Mouse (Mus musculus) embryonic facial prominence, embryonic 12.5 days (tissue): ENCODE measurements around the gene Ubtd1. TPM values are rescaled to one million over a fixed set of nuclear protein-coding genes. Genes with fewer than 3 reads are reported as not detected.

Experiments used
- ATAC-seq: fragments of 200-750 bp; cut with Nextera tagmentation; 2 replicates; pipeline ENCODE4 v1.8.0; 2017; ENCODE audit not compliant: insufficient number of reproducible peaks, insufficient read depth, low FRiP score, low TSS enrichment
- H3K27ac ChIP-seq: fragments of 300-500 bp; sonication (generic); 2 replicates; pipeline ENCODE4 v1.5.1; 2016; ENCODE audit warnings: mild to moderate bottlenecking
- H3K27me3 ChIP-seq: fragments of 300-500 bp; sonication (generic); 2 replicates; pipeline ENCODE4 v1.6.1; 2016; ENCODE audit warnings: mild to moderate bottlenecking, moderate library complexity
- H3K36me3 ChIP-seq: fragments of 300-500 bp; sonication (generic); 2 replicates; pipeline ENCODE4 v1.6.1; 2016; ENCODE audit warnings: mild to moderate bottlenecking
- H3K4me1 ChIP-seq: fragments of 300-500 bp; sonication (generic); 2 replicates; pipeline ENCODE4 v1.6.1; 2016
- H3K4me2 ChIP-seq: fragments of 300-500 bp; sonication (generic); replicated peaks from 2 replicates; pipeline ENCODE4 v1.6.1; 2016; ENCODE audit warnings: mild to moderate bottlenecking, moderate library complexity
- H3K4me3 ChIP-seq: fragments of 300-500 bp; sonication (generic); 2 replicates; pipeline ENCODE4 v1.5.1; 2016; ENCODE audit warnings: mild to moderate bottlenecking
- H3K9ac ChIP-seq: fragments of 300-500 bp; sonication (generic); 2 replicates; pipeline ENCODE4 v1.6.1; 2016; ENCODE audit warnings: mild to moderate bottlenecking, moderate library complexity
- H3K9me3 ChIP-seq: fragments of 300-500 bp; sonication (generic); 2 replicates; pipeline ENCODE4 v1.6.1; 2016; ENCODE audit warnings: mild to moderate bottlenecking, moderate library complexity
- WGBS: fragments of 180-500 bp; shearing (Covaris S2); methylation state at CpG from one replicate; pipeline ENCODE4 v1.1.7; 2016; 5-methylcytosine and 5-hydroxymethylcytosine counted together
- polyA plus RNA-seq: library from polyadenylated mRNA; unstranded; fragments of >200 nt; fragmentation: Nextera tagmentation; extraction: Ambion mirVana; gene quantifications from 2 replicates; pipeline ENCODE4 v1.2.1, GENCODE M21; 2016

The Ubtd1 gene
- polyA plus RNA-seq, 1 experiment from 2014 or later, result 20.3 TPM

DNA sequence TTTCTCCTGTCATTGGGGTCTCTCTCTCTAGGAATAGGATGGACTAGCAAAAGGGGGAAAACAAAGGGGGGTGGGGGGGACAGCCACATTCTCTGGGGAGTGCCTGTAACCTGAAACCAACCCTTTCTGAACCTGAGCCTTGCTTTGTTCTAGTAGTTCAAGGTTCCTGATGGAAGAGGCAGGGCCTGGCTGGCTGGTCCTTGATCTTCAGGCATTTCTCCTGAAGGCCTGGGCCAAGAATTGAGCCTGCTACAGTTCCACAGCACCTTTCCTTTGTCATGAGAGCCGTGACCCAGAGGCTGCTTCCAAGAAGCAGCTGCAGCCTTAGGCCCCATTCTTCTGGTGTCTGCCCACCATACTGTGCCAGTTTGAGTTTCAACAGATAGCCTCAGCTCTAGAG lies 13.9 kb downstream of the Ubtd1 start:
- WGBS, result 67% methylated on average over 1 of the region's 1 CpGs
- no peak overlapping the region for H3K4me2 ChIP-seq
- H3K27ac ChIP-seq, result no peak overlapping the region
- no peak overlapping the region for H3K4me3 ChIP-seq
- no peaks in the 10 kb centered on the region for H3K36me3 ChIP-seq
- no peaks in the 10 kb centered on the region for H3K27me3 ChIP-seq
- no peak for ATAC-seq
- H3K9me3 ChIP-seq, result no peaks in the 10 kb centered on the region
- peaks cover 34% of the 10 kb centered on the region for H3K4me1 ChIP-seq
- no peak overlapping the region for H3K9ac ChIP-seq

DNA sequence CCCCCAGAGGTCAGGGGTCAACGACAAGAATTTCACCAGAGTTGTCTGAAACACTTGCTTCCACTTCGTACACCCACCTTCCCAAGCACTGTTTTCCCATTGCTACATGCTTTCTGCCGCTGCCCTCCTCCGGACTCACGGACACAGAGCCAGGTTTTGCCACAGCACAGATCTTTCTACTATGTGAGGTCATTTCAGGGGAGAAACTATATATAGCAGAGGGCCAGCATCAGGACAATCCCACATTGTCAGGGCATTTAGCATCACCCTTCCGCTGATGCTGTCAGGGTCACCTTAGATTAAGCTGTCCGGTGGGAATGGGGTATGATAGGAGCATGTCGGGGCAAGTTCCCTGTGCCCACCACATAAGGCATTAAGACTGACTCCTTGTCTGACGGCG lies 15.5 kb downstream of the Ubtd1 start:
- ATAC-seq, result no peak
- no peaks in the 10 kb centered on the region for H3K9me3 ChIP-seq
- 79% methylated on average over 10 of the region's 10 CpGs for WGBS
- H3K36me3 ChIP-seq, result no peaks in the 10 kb centered on the region
- H3K27me3 ChIP-seq, result no peaks in the 10 kb centered on the region
- H3K27ac ChIP-seq, result no peak overlapping the region
- no peak overlapping the region for H3K4me3 ChIP-seq
- no peak overlapping the region for H3K9ac ChIP-seq
- H3K4me1 ChIP-seq, result peaks cover 43% of the 10 kb centered on the region
- H3K4me2 ChIP-seq, result no peak overlapping the region

DNA sequence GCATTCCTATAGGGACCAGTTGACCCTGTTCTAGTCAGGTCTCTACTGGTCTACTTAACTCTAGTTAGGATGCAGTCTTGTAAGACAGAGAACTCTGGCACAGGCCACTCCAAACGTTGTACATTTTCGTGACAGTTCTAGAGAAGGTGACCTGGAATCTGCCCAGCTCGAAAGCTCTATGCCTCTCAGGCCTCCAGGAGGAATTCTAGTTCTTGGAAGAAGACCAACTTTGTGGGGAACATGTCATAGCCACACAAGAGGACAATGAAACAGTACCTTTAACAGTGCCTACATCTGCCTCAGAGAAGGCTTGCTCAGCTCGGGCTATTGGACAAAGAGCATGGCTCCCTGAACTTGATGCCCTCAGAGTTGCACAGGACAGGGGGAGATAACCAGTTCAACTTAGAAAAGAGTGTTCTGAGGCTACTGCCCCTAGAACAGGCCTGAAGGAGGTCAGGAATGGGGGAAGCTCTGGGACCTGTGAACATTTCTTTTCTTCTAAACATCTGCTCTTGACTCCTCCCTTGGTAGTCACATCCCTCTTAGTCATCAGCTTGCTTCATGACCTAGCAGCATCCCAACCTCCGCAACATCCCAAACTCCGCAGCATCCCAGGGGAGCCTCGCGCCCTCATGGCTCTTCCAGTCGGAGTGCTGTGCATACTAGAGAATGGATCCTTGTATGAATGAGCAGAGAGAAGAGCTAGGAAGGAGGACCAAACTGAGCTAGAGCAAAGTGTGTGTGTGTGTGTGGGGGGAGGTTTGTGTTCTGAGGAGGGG lies 17.4 kb downstream of the Ubtd1 start:
- Histone ChIP-seq H3K4me1 (peaks cover 39% of the 10 kb centered on the region), H3K27me3 (no peaks in the 10 kb centered on the region), H3K4me2 (no peak overlapping the region), H3K27ac (no peak overlapping the region), H3K9ac (no peak overlapping the region), H3K36me3 (no peaks in the 10 kb centered on the region), H3K9me3 (no peaks in the 10 kb centered on the region), H3K4me3 (no peak overlapping the region)
- no peak for ATAC-seq
- WGBS, result 89% methylated on average over 9 of the region's 9 CpGs

DNA sequence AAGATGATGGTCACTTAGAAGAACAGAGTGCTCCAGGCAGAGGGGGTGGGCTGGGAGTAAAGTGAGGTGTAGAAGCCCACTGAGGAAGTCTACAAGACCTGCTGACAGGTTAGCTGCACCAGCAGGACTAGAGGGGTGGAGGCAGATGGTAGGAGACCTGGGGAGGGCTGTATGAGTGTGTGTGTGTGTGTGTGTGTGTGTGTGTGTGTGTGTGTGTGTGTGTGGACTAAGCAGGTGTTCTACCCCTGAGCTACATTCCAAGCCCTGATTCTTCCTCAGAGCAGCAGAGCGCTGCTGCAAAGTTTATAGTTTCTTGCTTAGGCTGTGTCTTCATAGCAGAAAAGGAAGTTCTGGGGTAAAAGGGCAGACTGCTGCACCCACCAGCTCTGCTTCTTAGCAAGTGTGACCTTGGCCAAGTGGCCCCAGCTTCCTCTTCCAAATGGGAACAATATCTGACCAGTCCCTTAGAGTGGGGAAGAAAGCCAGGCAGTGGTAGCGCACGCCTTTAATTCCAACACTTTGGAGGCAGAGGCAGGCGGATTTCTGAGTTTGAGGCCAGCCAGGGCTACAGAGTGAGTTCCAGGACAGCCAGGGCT lies 18.2 kb downstream of the Ubtd1 start:
- no peak overlapping the region for H3K4me3 ChIP-seq
- H3K9me3 ChIP-seq, result no peaks in the 10 kb centered on the region
- H3K4me2 ChIP-seq, result no peak overlapping the region
- no peak overlapping the region for H3K9ac ChIP-seq
- H3K4me1 ChIP-seq, result peaks cover 38% of the 10 kb centered on the region
- no peaks in the 10 kb centered on the region for H3K36me3 ChIP-seq
- no peaks in the 10 kb centered on the region for H3K27me3 ChIP-seq
- WGBS, result 84% methylated on average over 4 of the region's 4 CpGs
- H3K27ac ChIP-seq, result peak overlapping the region; percentile 63
- no peak for ATAC-seq

DNA sequence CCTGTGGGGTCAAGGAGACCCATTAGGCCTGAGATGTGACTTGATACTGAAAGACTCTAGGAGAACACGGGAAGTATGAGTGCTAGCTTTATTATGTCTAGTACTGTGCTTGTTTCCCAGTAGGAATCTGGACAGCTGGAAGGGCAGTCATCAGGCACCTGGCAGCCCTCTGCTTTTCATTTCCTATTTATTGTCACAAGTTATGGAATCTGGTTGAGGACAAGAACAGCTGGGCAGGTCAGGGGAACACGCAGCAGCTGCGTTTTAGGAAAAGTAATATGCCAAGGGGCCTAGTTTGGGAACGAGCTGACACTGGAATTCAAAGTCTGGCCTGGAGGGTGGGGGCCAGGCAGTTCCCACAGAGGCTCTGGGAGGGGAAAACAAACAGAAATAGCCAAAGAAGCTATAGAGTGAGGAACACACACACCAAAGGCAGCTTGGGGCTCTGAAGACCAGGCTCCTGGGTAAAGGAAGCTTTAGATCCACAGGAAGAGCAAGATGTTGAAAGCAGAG lies 18.9 kb downstream of the Ubtd1 start:
- H3K4me3 ChIP-seq, result no peak overlapping the region
- H3K4me1 ChIP-seq, result peaks cover 32% of the 10 kb centered on the region
- no peaks in the 10 kb centered on the region for H3K36me3 ChIP-seq
- H3K27ac ChIP-seq, result peak overlapping the region; percentile 63
- H3K9ac ChIP-seq, result no peak overlapping the region
- no peak for ATAC-seq
- no peaks in the 10 kb centered on the region for H3K9me3 ChIP-seq
- no peak overlapping the region for H3K4me2 ChIP-seq
- no peaks in the 10 kb centered on the region for H3K27me3 ChIP-seq
- 31% methylated on average over 4 of the region's 4 CpGs for WGBS

DNA sequence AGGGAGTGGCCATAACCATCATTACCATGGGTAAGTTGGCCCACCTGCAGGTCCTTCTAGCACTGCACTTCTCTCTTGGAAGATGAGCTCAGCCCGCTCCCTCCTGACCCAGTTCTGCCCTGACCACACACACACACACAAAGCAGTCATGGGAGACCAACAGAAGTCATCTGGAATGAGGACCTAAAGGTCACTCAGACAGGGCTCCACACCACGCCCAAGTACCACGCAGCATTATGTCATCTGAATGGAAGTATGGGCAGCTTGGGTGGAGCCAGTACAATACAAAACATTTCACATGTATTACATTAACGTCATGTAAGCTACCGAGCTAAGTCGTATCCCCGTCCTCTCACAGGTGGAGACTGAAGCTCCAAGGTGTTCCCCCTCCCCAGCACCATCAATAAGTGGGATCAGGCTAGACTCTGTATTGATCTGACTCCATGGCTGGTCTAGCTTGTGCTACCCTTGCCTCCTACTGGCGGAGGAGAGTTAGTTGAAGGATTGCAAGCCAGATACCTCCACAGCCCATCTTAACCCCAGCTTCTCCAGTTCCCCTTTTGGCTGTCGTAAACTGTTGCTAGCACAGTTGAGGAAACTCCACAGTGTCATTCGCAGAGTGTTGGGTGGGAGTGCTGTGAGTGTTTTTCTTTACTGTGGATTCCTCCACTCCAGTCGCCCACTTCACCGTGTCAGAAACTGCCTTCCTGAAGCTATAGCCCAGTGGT lies 19.9 kb downstream of the Ubtd1 start:
- H3K36me3 ChIP-seq, result no peaks in the 10 kb centered on the region
- H3K9me3 ChIP-seq, result no peaks in the 10 kb centered on the region
- ATAC-seq, result no peak
- WGBS, result 90% methylated on average over 12 of the region's 12 CpGs
- no peak overlapping the region for H3K4me2 ChIP-seq
- H3K9ac ChIP-seq, result no peak overlapping the region
- no peak overlapping the region for H3K4me3 ChIP-seq
- peaks cover 34% of the 10 kb centered on the region for H3K4me1 ChIP-seq
- no peaks in the 10 kb centered on the region for H3K27me3 ChIP-seq
- peak overlapping the region; percentile 63 for H3K27ac ChIP-seq

DNA sequence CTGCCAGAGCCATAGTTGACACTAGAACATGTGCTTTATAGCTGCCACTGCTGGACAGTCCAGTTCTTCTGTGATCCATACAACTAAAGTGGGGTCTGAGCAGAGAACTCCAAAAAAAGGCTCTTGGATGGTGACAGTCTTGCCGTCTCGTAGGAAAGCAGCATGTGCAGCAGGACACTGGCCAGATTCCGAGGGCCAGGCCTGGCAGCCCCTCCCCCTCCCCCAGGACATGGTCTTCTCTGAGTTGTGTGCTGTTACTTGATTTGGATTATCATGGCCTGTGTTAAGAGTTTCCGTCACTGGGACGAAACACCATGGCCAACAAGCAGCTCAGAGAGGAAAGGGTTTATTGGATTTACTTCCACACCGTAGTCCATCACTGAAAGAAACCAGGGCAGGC lies 22.7 kb downstream of the Ubtd1 start:
- H3K36me3 ChIP-seq, result no peaks in the 10 kb centered on the region
- H3K27me3 ChIP-seq, result no peaks in the 10 kb centered on the region
- no peak for ATAC-seq
- no peaks in the 10 kb centered on the region for H3K9me3 ChIP-seq
- H3K4me1 ChIP-seq, result peaks cover 40% of the 10 kb centered on the region
- H3K4me3 ChIP-seq, result no peak overlapping the region
- H3K4me2 ChIP-seq, result no peak overlapping the region
- H3K27ac ChIP-seq, result no peak overlapping the region
- no peak overlapping the region for H3K9ac ChIP-seq
- WGBS, result 71% methylated on average over 6 of the region's 6 CpGs

DNA sequence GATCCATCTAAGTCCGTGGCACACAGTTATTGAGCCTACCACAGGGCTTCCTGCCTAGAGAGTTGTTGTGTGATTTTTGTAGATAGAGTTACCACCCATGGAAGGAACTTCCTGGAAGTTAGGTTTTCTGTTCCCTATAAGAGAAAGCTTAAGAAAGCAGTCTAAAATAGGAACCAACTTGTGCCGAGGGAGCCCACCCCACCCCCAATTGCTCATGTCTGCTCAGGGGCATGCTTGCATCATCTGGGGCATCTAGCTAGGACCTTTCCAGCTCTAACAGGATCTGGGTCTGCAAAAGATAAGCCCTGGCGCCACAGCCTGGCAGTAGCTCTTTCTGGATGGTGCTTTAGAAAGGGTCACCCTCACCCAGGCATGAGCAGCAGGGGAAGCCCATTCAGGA lies 24.1 kb downstream of the Ubtd1 start:
- H3K4me2 ChIP-seq, result no peak overlapping the region
- H3K36me3 ChIP-seq, result no peaks in the 10 kb centered on the region
- no peak overlapping the region for H3K4me3 ChIP-seq
- no peaks in the 10 kb centered on the region for H3K27me3 ChIP-seq
- no peak overlapping the region for H3K9ac ChIP-seq
- no peak for ATAC-seq
- no peak overlapping the region for H3K27ac ChIP-seq
- peaks cover 30% of the 10 kb centered on the region for H3K4me1 ChIP-seq
- WGBS, result 78% methylated on average over 3 of the region's 3 CpGs
- H3K9me3 ChIP-seq, result no peaks in the 10 kb centered on the region

DNA sequence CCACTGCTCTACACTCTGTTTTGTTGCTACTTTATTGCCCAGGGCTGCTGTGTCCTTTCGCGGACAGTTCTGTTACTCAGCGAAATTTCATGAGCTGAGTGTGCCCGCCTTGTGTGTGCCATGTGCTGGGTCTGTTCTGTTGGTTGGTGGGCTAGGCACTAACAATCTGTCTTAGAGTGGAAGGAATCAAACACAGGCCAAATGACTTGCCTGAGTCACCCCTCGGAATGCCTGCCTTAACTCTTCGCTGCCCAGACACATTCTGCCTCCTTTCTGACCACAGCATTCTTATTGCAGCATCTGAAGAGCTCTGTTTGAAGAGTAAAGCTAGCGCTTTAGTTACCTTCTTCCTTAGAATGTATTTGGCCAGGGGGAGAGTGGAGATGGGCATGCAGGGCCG lies 25.0 kb downstream of the Ubtd1 start:
- H3K27ac ChIP-seq, result no peak overlapping the region
- no peaks in the 10 kb centered on the region for H3K27me3 ChIP-seq
- no peak overlapping the region for H3K9ac ChIP-seq
- WGBS, result 66% methylated on average over 8 of the region's 8 CpGs
- no peak overlapping the region for H3K4me3 ChIP-seq
- H3K4me2 ChIP-seq, result no peak overlapping the region
- H3K9me3 ChIP-seq, result no peaks in the 10 kb centered on the region
- ATAC-seq, result no peak
- H3K4me1 ChIP-seq, result peaks cover 23% of the 10 kb centered on the region
- no peaks in the 10 kb centered on the region for H3K36me3 ChIP-seq

DNA sequence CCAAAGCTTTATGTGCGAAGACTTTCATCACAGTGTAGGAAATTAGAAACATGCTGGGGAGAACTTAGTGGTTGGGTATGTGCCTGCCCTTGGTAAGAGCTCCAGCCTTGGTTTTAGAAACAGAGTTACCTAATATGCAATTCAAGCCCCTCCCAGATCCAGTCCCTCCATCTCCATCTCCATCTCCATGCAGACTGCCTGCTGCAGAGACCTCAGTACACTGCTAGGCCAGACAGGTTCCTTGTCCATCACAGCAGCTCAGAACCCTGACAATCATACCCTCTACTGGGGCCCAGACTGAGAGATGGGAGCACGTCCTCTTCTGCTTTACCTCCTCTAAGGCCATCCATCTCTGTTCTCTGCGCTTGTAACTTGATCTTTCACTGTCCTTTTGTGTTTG lies 27.0 kb downstream of the Ubtd1 start:
- no peak for ATAC-seq
- no peaks in the 10 kb centered on the region for H3K36me3 ChIP-seq
- H3K4me2 ChIP-seq, result no peak overlapping the region
- H3K4me3 ChIP-seq, result no peak overlapping the region
- 44% methylated on average over 3 of the region's 3 CpGs for WGBS
- H3K9ac ChIP-seq, result no peak overlapping the region
- no peaks in the 10 kb centered on the region for H3K9me3 ChIP-seq
- peaks cover 23% of the 10 kb centered on the region for H3K4me1 ChIP-seq
- no peaks in the 10 kb centered on the region for H3K27me3 ChIP-seq
- 0 out of 2 replicates have a peak overlapping the region, but pooled peaks have one; percentile 8 for H3K27ac ChIP-seq

DNA sequence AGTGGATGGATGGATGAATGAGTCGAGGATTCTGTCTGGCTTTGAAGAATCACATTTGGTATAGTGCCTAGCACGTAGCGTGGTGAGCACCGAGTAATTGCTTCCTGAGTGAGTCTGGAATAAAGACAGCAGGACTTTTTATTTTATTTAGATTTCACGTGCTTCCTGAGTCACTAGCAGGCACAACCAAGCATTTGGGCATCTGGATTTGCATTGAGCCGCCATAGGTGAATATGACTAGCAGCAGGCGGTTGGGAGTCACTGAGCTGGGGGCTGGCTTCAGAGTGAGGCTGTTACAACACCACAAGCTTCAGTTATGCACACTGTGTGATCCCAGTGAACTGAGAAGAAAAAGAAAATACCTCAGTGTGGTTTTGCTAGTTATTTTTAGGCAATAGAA lies 27.5 kb downstream of the Ubtd1 start:
- Histone ChIP-seq H3K9ac (no peak overlapping the region), H3K27me3 (no peaks in the 10 kb centered on the region), H3K4me1 (peaks cover 23% of the 10 kb centered on the region), H3K4me3 (no peak overlapping the region), H3K4me2 (no peak overlapping the region), H3K36me3 (no peaks in the 10 kb centered on the region), H3K9me3 (no peaks in the 10 kb centered on the region), H3K27ac (0 out of 2 replicates have a peak overlapping the region, but pooled peaks have one; percentile 8)
- ATAC-seq, result no peak
- WGBS, result 38% methylated on average over 7 of the region's 7 CpGs

DNA sequence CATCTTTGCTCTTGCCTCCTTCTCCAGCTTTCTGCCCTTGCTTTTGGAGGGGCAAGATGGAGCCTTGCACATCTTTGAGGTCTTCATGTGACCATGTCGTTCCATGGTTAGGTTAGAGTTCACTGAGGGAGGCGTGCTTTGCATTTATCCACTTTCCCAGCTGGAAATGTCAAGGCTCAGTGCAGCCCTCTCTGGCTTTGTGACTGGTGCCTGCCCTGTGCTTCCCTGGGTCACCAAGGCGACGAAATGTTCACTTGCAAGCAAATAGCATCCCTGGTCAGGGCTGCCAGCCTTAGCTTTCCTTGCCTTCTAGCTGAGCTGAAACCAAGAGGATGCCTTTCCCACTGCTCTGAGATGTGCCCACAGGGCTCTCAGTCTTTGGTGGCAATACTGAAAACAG lies 28.9 kb downstream of the Ubtd1 start:
- H3K4me3 ChIP-seq, result no peak overlapping the region
- H3K27ac ChIP-seq, result no peak overlapping the region
- peaks cover 23% of the 10 kb centered on the region for H3K4me1 ChIP-seq
- no peaks in the 10 kb centered on the region for H3K27me3 ChIP-seq
- H3K9ac ChIP-seq, result no peak overlapping the region
- 65% methylated on average over 4 of the region's 4 CpGs for WGBS
- no peaks in the 10 kb centered on the region for H3K36me3 ChIP-seq
- no peaks in the 10 kb centered on the region for H3K9me3 ChIP-seq
- no peak for ATAC-seq
- no peak overlapping the region for H3K4me2 ChIP-seq
